Mouse (Mus musculus): ENCODE results near the gene Sema4b. TPM values are rescaled to one million over a fixed set of nuclear protein-coding genes. Genes with fewer than 3 reads are reported as not detected.

The Sema4b gene
- polyA plus RNA-seq (2017; shearing (Covaris generic)), result 10 to 100 TPM; 17.4 to 22.3 (median 18.0) TPM

- ATAC-seq, result peak; percentile 29
Measured at GRCm38 (mm10) chr7:80186531-80187296, at the start of gene Sema4b. TSS of gene Sema4b (plus strand) at chr7:80186841.

GRCm38 (mm10) chr7:80138375-80138774 is 48.3 kb upstream of the Sema4b start:
- ATAC-seq, result no peak

DNA sequence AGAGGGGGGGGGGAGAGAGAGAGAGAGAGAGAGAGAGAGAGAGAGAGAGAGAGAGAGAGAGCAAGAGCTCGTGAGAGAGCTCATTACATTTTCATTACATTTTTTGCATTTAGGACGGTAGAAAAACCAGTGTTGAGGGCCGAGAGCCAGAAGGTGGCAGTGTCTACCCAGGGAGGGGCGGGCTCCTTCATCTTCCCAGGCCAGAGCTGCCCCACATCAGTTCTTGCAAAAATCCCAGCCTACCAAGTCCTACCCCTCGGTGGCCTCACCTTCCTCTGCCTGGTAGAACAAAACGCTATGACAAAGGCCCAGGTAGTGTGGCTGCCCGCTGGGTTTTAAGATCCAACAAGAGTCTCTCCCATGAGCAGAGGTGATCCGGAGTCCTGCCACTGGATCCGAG is 45.8 kb upstream of the Sema4b start:
- peak; percentile 76 for ATAC-seq

DNA sequence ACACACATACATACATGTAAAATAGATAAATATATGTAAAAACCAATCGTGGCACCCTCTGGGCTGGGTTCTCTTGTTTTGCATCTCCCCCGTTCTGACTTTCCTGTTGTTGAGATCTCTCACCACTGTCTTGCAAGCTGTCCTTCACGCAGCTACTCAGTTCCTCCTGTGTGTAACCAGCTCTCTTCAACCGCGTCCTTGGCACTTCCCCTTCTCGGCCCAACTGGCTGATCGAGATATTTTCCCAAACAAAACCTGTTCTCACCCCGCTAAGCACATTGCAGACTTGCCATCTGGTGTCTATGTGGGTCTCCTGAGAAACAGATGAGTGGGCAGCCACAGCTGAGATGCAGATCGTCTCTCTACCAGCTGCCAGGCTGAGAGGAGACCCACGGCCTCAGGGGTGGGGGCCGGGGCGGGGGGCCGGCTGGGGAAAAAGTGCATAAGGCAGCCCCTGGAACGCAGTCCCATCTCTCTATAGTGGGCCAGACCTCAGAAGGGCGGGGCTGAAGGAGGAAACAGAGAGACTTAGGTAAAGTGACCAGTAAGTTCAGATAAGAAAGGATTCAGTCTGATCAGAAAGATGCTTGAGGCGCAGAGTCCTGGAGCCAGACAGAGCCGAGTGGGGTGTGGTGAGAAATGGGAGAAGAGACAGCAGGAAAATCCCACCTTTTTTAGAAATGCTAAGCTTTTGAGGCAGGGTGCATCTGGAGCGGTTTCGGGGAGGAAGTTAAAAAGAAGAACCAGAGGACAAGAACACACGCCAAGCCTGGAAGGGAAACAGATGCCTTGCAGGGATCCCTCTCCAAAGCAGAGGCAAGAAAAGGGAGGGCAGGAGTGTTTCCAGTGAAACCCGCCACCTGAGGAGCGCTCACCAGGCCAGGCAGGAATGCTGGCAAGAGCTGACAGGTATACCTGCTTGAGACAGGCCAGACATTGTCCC is 43.0 kb upstream of the Sema4b start:
- peak; percentile 13 for ATAC-seq

DNA sequence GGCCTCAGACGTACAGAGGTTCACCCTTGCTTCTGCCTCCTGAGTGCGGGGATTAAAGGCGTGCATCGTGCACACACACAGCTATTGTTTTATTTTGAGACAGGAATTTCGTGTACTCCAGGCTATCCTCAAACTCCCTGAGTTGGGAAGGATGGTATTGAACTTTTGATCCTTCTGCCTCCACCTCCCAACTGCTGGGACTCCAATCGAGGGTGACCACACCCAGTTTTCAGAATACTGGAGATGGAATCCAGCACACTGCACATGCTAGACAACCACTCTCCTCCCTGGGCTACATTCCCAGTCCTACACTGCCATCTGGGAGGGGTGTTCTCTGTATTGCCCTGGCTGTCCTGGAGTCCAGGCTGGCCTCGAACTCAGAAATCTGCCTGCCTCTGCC is 41.9 kb upstream of the Sema4b start:
- no peak for ATAC-seq

GRCm38 (mm10) chr7:80146077-80146476 is 40.6 kb upstream of the Sema4b start:
- peak; percentile 50 for ATAC-seq

DNA sequence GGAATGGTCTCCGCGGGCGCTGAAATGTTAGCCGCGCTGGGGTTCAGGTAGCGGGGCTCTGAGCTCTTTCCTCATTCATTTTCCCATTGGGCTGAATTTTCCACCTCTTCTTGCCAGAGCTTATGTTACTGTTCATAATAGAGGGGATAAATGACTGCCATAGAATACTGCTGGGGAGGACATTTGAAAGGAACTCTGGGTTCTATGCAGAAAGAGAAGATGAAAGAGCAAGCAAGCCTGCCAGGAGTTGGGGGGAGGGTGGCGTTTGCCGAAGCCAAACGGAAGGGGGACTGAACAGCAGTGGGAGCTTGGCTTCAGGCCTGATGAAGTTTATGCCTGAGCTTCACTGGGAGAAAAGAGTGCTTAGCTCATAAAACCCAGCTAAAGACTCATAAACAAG is 37.3 kb upstream of the Sema4b start:
- no peak for ATAC-seq

- no peak for ATAC-seq
Measured at GRCm38 (mm10) chr7:80152152-80152551, 34.5 kb upstream of the Sema4b start.

DNA sequence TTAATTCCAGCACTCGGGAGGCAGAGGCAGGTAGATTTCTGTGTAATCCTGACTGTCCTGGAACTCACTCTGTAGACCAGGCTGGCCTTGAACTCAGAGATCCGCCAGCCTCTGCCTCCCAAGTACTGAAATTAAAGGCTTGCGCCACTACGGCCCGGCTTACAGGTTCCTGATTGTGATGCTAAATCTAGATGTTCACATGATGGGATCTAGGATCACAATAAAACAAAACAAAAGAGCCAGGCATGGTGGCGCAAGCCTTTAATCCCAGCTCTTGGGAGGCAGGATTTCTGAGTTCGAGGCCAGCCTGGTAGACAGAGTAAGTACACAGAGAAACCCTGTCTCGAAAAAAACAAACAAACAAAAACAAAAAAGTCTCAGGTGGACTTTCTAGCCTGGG is 33.9 kb upstream of the Sema4b start:
- no peak for ATAC-seq

DNA sequence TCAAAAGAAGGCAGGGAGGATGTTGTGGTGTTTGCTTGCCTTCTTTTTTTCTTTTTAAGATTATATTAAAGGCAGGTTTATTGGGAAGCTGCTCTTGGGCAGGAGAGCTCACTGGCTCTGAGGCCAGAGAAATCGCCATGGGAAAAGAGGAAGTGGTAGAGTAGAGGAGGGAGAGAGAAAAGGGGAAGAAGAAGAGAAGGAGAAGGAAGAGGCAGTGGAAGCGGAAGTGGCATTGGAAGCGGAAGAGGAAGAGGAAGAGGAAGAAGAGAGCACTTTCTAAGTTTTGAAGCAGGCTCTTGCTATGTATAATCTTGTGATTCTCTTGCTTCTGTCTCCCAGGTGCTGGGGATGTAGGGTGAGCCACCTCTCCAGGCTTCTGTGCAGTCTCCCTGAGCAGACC is 32.0 kb upstream of the Sema4b start:
- no peak for ATAC-seq

DNA sequence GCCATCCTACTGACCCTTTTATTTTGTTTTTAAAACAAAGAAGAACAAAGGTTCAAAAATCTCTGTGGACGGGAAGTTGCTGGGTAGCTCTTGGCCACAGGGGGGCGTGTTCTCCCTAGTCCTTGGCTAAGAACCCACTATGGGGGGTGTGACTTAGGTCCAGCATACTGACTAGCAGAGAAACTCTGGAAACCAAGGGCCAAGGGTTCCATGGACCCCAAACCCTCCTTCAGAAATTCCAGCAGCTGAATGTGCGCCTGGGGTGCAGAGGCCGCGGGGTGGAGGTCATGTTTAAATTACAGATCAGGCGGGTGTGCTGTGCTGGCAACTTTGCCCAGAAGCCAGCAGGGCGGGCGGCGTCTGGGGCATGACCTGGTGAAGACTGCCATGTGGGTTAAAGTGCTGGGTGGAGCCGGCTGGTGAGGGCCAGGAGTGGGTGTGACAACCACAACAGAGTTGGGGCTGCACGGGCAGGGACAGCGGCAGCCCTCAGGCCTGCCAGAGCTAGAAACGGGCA is 29.9 kb upstream of the Sema4b start:
- peak; percentile 69 for ATAC-seq

- no peak for ATAC-seq
Measured at GRCm38 (mm10) chr7:80158496-80159268, 28.0 kb upstream of the Sema4b start.

DNA sequence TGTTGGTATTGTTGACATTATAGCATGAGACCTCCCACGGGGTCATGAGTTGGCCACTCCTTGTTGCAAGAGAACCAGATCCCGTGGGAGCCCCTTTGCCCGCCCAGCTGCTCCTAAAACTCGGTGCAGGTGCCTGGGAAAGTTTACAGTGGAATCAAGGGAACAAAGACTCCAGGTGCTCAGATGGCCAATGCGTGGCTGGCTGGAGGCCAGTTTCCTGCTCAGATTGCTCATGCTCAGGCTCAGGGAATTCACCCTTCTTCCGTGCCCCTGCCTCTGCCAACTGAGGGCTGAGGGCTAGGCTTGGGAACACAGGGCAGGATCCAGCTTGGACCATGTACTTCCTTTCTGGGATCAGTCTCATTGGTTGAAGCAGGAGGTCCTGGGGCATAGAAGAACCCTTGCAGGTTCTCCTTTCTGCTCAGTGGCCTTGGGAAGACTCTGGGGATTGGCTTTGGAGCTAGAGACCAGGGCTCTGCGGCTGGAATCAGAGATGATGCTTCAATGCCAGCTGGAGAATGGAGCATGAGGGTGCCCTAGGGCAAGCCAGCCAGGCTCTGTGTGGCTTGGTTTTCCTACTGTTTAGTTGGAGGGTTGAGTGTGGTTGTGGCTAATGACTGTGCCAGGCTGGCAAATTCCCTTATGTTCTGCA is 26.2 kb upstream of the Sema4b start:
- no peak for ATAC-seq

DNA sequence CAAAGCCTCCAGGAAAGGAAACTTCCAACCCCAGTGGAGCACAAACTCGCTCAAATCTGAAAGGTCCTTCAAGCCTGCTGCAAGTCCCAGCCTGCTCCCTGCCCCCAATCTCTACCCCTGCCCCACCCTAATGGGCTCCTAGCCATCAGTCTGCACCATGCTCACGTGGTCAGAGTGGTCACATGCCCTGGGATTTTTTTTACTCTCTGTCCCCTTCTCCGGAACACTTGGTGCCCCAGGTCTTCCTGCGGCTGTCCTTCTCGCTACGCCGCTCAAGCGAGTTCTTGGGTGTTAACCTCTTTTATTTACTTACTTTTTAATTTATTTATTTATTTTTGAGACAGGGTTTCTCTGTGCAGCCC is 25.7 kb upstream of the Sema4b start:
- no peak for ATAC-seq

- ATAC-seq, result no peak
Measured at GRCm38 (mm10) chr7:80165432-80165831, 21.2 kb upstream of the Sema4b start.

GRCm38 (mm10) chr7:80166740-80167139 is 19.9 kb upstream of the Sema4b start:
- ATAC-seq, result peak; percentile 71

GRCm38 (mm10) chr7:80169847-80170246 is 16.8 kb upstream of the Sema4b start:
- no peak for ATAC-seq

DNA sequence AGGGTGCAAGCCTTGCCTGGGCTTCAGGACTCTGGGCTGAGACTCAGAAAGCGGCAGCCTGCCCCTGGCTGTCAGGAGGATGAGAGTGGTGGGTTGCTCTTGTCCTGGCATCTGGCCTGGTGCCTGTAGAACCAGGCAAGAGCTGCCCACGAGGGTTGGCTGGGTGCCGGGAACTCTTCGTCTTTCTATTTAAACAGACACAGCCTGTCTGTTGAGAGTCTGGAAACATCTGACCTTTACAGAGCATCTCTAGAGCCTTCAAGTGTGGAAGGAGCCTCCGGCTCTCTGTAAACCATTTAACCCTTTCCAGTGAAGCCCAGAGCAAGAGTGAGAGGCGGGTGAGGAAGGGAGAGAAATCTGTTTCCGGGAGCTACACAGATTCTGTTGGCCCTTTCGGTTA is 15.3 kb upstream of the Sema4b start:
- peak; percentile 53 for ATAC-seq

DNA sequence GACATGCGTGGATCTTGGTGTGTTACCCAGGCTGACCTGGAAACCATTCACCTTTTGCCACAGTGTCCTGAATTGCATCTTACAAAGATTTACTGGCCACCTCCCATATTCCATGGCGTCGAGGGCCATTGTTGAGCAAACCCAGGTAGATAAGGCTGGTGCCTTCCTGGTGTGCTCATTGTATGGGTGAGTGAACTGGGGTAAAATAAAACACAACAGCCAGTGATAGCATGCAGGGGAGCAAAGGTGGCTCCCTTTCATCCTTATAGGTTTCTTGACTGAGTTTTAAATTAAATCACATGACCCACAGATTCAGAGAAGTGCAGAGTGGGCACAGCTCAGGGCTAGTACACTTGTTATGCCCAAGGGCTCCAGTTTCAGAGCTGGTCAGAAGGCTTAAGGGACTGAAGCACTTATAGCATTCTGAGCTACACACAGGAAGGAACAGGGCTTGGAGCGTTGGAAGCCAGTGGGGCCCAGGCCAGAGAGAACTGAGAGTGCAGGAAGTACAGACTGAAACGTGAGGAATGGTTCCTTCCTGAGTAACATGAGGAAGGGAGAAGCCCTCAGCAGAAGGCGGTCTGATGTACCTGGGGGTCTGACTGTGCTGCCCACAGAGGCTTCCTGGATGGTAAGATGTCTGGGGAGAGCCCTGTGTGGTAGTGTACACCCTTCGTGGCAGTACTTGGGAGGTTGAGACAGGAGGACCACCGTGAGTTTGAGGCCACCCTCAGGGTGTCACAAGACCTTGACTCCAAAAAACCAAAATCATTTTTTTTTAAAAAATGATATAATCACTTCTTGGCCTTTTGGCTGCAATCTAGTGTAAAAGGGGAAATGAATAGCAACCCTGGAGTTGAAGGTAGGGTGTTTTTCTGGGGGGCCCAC is 14.3 kb upstream of the Sema4b start:
- ATAC-seq, result no peak

DNA sequence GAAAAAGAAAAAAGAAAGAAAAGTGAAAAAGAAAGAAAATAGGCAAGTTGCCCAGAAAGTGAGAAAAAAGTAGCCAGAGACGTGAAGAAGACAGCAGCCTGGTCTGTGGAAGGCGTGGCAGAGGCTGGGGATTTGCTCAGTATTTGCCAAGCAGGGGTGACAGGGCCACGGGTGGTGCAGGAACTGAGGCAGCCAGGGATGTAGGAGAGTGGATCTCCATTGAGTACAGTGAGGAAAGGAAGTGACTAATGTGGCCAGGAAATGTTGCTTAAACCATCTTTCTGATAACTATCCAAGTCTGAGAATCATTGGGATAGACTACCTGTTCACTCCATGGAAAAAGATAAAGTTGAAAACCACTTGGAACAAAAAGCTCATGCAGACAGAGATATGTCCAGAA is 10.5 kb upstream of the Sema4b start:
- ATAC-seq, result no peak

- no peak for ATAC-seq
Measured at GRCm38 (mm10) chr7:80177438-80177837, 9.2 kb upstream of the Sema4b start.

All from inflammation-experienced regulatory T-cells, adult 6 months (primary cell).